Mouse (Mus musculus): ENCODE measurements at regions not wholly inside any gene's neighbourhood (a gene's known extent, or its start where the extent isn't known, plus 50 kb on each side); places are given as distances from the start of the nearest gene placed in this dataset.

DNA sequence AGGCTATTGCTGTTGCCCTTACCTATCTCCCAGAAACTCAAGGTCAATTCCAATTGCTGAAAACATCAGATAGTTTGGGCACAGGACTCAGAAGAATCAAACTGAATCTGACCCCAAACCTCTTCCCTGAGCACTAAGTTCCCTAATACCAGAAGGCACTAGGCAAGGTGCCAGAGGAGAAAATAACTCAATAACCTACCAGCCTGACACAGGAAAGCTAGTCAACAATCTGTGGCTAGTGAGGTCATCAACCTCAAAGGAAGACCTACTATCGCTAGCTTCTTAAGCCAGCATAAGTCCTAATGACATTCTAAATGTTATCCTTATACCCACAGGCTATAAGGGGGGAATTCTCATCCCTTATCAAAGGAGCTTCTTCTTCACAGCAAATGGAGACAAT lies 491.2 kb downstream of the Kctd12 start:
- in situ Hi-C loops (cut with MboI, MseI), result no loop called here

DNA sequence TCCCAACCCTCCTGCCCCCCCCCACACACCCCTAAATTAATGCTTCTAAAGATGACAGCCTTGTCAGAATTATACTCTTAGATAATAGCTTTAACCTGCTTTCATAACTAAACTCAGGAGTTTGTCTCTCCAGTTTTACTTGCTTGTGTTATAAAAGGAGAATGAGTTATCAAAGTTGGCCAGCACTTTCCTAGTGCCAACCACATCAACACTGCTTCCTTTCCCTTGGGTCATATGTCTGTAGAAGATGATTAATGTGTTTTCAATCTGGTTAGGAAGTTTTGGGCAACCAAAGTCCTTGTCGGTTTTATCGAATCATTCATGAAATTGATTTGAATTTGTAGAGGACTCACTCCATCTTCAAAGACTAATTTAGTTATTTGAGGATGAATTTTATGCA lies 505.3 kb downstream of the Kctd12 start:
- in situ Hi-C loops (cut with MboI, MseI), result no loop called here

DNA sequence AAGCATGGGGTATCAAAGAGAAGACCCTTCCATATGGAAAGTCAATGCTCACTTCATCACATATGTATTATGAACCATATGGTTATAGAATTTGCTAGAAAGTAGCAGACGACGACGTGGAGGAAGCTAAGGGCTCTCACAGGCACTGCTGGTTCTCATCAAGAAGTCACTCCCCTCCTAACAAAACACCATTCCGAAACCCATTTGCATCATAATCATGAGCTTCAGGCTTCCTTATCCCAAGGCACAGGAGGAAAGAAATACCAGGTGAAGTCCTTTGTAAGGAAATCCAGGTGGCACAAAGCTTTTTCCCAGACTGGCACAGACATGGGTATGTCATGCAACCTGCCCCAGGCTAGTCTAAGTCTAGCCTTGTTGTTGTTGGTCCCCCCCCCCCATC lies 513.1 kb downstream of the Kctd12 start:
- in situ Hi-C loops (cut with MboI, MseI), result no loop called here

DNA sequence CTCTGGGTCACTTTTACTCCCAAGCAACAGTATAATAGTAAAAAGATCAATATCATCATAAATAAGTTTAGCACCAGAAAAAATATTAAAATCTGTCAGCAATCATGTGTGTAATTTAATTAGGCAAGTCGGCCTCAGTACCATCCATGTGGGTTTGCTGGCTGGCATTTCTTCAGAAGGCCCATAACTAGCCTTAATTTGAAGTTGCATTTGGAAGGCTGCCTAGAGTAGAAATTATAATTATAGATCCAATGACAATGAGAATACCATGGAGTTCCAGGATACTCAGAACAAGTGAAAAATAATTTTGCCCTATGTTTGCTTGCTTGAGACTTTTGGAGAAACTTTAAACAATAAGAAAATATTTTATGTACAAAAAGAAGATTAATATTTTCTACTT lies 521.4 kb downstream of the Kctd12 start:
- in situ Hi-C loops (cut with MboI, MseI), result no loop called here

DNA sequence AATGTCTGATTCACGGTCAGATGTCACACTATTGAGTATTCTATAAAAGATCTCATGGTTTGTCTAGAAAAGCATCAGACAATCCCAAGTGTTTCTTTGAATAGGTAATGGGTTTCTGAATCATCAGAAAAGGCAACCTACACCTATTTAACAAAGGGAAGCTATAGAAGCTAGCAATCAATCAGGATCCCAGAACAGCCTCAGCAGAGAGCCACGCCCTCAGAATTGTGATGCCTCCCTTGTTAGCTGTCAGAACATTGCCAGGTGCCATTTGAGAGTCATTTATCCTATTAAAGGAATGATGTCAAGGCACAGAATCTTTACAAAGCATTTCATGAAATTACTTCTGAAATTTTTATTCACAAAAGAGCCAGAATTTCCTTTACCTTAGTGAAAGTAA lies 542.7 kb downstream of the Kctd12 start:
- in situ Hi-C loops (cut with MboI, MseI), result no loop called here

DNA sequence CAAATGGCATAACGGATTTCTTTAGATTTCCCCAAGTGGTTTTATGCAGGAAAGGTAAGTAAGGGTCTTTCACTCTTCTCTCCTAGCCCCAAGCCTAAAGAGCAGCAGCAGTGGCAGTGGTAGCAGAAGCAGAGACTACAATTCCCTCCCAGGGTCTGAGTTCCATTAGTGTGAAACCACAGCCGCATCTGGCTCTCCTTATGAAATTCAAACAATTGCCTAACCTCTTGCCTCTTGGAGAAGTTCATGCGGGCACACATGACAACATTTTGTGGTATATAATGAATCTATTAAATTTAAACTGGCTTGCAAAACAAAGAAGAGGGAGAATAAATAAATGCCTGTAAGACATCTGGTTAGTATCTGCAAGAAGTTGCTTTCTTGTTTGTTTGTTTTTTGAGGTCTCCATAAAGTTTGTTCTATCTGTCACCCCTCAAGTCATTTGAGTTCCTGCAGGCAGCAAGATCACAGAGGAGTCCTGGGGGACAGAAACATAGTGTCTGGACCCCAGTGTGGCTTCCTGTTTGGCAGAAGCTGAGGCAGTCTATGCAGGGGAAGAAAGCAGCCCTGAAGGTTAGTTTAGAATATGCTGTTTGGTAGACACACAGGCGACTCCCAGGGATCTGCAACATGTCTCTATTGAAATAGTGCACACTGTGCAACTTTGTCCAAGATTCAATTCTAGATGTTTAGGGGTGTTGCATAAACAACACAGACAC lies 578.9 kb downstream of the Kctd12 start:
- in situ Hi-C loops (cut with MboI, MseI), result no loop called here

DNA sequence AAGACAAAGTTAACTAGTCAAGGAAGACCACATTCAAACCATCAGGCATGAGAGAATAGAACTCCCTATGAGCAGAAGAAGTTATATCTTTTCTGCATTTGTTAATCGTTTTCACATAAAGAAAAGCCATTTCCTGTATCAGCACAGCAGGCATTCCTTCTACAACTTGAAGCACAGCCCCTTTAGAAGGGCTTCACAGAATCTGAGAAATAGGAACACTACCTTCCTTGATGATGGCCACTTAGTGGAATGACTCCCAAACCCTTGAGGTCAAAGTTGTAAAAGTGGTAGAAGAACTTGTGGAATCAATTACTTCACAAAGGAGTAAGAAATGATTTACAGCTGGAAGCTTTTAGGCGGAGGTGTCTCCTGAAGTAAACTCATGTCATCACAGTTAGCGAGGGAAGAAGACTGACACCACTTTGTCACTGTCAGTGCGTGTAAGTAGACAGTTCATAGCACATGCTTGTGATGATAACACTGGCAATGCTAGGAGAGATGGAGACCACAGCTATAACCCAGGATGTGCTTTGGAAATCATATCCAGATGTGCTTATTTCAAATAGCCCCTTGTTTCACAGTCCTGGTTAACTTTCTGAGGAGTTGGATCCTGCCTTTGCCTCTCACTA lies 580.3 kb downstream of the Kctd12 start:
- in situ Hi-C loops (cut with MboI, MseI), result no loop called here

DNA sequence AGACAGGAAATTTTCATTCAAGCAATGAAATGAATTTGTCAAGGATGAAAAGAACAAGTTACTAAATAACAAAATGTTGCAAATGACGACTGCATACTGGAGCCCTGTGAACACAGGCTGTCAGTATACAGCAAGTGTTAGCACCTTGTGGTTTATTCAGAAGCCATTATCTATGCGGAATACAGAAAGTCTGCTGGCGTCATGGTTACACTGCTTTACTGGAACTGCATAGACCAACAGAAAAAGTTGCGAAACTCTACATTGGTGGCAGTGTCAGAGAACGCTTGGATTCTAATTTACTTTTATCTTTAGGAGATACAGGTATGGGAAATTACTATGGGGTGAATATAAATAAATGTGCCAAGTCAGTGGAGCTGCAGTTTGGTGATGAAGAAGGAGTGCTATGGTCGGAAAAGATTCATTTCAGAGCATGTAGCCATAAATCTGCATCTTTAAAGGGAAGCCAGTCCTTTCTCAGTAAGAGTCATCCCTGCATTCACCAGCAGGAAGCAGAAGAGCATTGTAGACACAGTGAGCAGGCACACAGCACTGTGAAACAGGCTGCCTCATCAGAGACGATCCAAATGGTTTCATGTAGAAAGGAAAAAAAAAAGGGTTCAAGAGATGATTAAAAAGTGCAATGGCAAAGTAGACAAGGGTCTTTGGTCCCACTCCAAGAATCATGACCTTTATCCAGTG lies 586.3 kb downstream of the Kctd12 start:
- in situ Hi-C loops (cut with MboI, MseI), result no loop called here

DNA sequence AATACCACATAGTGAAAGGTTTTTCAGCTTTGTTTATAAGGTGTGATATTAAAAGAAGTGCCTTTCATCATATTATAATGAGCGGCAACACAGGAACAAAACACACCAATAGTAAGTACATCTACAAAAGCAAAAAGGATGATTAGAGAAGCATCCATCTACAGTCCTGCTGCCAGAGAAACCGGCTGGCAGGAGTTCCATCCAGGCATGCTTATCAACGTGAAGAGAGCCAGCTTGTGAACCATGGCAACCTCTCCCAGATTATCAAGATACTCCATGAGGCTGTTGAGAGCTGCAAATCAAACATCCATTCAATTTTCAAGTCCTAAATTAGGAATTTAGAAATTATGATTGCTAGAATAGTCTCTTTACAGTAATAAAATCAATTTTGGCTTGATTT lies 590.1 kb downstream of the Kctd12 start:
- in situ Hi-C loops (cut with MboI, MseI), result no loop called here

DNA sequence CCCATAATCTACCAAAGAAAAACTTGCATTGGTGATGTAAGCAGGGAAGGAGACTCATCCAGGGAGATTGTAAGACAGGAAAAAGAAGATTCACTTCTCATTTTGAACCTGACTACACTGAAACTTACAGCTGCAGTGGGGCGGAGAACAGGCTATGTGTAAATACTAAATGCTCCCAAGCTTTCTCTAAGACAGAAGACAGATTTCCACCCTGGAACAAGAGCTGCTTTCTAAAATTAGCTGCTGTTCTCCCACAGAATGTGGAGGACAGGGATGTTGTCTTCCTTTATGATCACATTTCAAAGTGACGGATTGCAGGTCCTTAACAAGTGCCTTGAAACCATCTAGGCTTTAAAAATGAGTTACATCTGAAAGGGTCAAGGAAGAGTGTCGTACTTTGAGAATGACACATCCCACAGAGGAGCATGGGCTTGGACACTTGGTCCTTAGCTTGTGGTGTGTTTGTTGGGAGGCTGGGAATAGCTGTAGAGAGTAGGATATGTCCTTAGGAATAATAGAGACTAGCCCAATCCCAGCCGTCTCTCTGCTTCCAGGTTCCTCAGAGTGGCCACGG lies 609.4 kb downstream of the Kctd12 start:
- in situ Hi-C loops (cut with MboI, MseI), result no loop called here

DNA sequence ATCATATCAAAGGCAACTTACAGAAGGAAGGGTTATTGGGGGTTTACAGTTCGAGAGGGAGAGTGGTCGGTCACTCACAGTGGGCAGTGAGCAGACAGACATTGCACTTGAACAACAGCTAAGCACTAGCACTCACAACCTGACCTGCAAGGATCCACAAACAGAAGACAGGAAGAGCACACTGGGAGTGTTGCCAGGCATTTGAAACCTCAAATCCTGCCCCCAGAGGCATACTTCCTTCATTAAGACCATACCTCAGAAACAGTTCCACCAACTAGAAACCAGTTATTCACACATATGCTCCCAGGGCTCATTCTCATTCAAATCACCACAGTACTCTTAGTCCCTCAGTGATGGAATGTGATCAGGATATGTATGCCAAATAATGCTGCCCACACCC lies 620.8 kb downstream of the Kctd12 start:
- in situ Hi-C loops (cut with MboI, MseI), result no loop called here

DNA sequence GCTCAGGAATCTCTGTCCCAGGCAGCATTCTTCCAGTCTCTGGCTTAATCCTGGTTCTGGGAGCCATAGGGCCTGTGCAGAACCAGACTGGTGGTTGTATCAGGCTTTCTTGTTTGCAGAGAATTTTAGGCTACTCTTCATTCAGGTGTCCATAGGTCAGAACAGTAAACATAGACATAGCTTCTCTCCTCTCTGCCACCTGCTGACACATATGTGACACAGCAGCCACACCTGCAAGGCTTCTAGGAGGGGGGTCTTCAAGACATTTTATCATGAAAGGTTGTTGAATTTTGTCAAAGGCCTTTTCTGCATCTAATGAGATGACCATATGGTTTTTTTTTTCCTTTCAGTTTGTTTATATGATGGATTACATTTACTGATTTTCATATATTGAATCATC lies 599.7 kb downstream of the Lmo7 start:
- in situ Hi-C loops (cut with MboI, MseI), result no loop called here

DNA sequence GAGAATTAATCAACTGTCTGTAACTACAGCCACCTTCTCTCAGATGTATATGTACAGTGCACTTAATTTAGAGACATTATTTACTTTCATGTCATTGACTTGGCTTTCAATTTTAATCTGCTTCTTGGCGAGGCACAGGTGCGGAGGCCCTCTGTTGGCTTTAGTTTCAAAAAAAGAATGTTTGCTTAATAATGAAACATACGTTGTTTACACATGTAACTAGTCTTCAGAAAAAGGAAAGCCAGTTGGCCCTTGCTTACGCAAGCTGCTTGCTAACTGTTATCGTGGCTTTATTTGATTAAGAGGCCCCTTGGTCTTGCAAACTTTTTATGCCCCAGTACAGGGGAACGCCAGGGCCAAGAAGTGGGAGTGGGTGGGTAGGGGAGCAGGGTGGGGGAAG lies 576.6 kb downstream of the Lmo7 start:
- in situ Hi-C loops (cut with MboI, MseI), result loop anchor here in 1 of 2 experiments (10.0 kb wide), 1 partner anchor 1468 kb away; no protein-coding TSS in a partner anchor

DNA sequence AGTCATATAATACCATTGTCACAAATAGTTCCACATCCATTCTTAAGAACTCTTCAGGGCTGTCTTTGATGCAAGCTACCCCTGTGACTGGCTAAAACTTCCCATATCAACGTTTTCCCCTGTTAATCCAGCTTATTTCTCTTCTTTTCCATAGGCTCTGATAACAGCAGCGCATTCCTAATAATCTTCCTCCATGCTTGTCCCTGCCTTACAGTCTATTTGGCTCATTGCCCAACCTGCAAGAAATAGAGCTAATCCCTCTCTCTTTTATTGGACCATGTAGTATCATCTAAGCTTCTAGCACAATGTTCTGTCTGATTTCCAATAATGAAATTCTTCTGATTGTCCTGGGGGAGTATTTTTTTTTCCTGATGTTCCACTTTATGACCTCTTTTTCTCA lies 573.1 kb downstream of the Lmo7 start:
- in situ Hi-C loops (cut with MboI, MseI), result loop anchor here in 1 of 2 experiments (10.0 kb wide), 1 partner anchor 1472 kb away; no protein-coding TSS in a partner anchor

DNA sequence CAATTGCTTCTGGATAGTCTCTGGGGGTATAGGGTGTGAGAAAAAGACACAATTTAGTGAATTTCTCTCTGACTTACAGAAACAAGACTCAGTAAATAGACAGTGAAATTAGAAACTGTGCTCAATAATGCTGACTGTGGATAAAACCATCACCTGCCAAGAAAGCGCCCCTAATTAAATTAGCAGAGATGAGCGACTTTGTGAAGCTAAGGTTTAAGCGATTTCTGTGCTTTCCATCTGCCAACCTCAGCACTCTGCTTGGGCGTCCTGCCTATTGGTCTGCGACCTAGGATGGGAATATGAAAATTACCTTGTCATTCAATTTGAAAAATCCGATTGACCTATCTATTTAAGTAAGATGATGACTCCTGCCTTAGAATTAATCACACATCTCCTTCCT lies 570.5 kb downstream of the Lmo7 start:
- in situ Hi-C loops (cut with MboI, MseI), result loop anchor here in 1 of 2 experiments (10.0 kb wide), 1 partner anchor 1475 kb away; no protein-coding TSS in a partner anchor

DNA sequence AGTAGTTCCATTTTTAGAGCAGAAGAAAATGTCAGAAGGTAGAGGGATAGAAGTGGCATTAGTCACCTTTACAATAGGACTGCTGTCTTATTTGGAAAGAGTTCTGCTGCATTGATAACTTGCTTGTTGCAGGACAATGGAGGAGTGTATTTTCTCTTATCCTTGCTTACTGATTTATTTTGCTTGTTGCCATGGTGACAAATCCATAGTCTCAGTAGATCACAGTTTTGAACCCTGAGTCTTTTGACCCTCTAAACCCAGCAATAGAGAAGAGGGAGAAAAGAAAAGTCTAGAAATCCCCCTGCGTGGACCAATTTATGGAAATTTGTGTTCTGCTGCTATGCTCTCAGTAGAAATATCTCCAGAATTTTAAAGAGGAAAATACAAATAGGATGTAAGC lies 561.6 kb downstream of the Lmo7 start:
- in situ Hi-C loops (cut with MboI, MseI), result no loop called here

DNA sequence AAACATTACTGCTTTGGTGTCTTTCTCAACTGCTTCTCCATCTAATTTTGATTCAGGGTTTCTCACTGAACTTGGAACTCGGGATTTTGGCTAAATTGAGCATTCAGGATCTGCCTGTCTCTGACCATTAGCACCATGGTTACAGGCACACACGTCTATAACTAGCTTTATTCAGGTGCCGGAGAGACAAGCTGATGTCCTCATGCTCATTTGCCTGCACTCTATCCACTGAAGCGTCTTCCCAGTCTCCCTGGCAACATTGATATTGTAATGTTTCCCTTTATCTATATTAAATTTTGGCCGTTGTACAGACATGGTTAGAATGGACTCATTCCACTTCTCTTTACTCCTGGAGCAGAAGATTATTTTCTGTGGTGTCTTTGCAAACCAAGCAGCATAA lies 520.3 kb downstream of the Lmo7 start:
- in situ Hi-C loops (cut with MboI, MseI), result no loop called here

DNA sequence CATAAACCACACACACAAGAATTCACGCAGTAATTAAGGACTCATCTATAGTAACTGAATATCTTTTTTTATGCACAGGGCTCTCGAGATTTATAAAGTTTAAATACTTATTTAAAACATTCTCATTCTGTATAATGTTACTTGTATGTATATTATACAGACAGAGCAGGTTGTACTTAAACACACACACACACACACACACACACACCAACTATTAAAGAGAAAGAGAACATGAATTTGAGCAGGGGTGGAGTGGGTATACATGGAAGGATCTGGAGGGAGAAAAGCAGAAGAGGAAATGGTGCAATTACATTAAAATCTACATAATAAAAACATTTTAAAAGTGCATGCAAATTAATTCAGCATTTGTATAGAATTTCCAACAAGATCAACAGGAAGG lies 518.8 kb downstream of the Lmo7 start:
- in situ Hi-C loops (cut with MboI, MseI), result no loop called here

DNA sequence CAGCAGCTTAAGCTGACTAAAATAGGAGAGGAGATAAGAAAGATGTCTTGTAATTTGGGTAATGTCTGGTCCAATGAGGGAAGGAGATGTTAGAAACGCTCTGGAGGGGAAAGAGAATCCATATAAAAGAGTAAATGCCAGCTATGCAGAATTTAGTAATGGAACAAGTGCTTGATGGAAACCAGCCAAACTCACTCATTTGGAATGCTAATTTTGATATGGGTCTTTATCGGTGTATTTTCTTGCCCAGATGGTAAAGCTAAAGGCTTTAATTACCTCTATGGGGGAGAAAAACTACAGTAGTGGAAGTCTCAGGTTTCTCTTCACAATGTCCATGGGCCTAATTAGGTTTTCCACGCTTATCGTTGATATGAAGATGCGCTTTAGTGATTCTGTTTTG lies 518.3 kb downstream of the Lmo7 start:
- in situ Hi-C loops (cut with MboI, MseI), result no loop called here

DNA sequence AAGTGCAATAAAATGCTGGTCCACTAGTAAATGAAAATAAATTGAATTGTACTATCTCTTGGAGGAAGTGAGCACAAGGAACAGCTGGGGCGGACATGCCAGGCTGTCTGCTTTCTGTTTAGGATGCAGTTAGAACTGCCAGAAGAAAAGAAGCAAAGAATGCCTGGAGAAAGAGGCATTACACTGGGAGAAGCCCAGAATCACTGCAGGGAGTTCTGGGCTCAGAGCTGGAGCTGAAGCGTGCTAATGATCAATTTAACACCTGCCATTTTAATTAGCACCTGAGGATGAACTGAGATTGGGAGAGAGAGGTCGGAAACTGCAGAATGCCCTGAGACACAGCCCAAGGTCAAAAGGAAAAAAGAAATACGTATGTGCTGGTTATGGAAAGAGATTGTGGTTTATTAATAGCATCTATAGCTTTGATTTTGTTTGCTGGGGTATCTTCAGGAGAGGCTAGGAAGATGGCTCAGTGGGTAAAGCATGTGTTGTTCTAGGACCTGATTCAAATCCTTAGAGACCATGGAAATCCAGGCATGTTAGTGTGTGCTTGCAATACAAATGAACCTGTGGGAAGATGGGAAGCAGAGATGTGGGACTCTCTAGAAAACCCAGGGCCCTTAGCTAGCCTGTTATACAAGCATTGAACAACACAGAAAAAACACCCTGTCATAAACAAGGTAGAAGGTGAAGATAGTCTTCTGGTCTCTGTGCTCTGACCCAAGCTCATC lies 514.2 kb downstream of the Lmo7 start:
- in situ Hi-C loops (cut with MboI, MseI), result no loop called here

DNA sequence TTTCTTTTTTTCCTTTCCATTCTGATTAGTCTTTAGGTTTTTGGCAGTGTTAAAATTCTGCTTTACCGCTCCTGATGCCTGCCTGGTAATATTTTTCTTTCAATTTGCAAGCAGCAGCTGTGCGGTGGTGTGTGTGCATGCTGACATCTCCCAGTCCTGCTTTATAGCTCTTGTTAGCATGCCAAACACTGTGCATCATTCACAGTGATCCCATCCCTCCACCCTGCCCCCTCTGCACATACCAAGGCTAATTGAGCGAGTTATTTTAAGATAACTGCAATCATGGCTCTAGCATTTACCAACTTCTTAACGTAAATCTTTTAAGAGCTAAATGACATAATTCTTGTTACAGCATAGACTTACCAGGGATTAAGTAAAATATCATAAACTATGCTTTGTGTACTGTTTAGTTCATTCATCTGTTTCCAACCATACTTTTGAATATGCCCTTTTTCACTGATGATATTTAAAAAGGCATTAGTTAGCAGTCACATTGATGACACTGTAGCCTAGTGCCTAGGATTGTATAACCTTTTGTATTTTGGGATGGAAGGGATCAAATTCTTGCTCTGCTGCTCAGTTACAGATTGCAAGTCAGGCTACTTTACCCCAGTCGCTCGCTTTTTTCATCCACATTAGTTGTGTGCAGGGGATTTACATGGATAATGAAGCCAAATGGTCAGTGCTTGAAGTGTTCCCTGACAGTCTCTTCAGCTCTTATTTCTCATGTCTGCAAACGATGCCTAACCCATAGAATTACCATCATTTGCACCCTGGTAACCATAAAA lies 487.0 kb downstream of the Lmo7 start:
- in situ Hi-C loops (cut with MboI, MseI), result no loop called here

Data from T-helper 17 cell (primary cell).